Mouse (Mus musculus): ENCODE measurements at regions not wholly inside any gene's neighbourhood (a gene's known extent, or its start where the extent isn't known, plus 50 kb on each side); places are given as distances from the start of the nearest gene placed in this dataset.
"Not testable (repeated sequence)": the region's sequence is repeated elsewhere in the genome, so short reads cannot be mapped to it uniquely, and the experiment has no call there.

DNA sequence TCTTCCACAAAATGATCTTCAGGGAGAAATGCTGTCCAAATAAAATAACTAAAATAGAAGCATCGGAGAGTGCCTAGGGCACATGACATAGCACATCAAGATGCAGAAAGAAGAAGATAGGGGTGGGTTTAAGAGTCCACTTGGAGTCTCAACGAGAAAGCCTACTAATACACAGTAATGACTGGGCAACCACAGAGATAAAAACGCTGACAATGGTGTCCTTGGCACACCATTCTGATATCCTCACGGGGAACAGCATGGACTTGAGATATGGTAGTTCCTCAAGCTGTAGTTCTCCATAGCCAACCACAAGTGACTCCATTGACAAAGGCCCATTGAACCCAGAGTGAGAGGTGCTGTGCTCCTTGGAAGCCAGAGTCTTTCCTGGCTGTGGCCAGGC, 105.8 kb downstream of the Dad1 start:
- DNase-seq, result no peak

DNA sequence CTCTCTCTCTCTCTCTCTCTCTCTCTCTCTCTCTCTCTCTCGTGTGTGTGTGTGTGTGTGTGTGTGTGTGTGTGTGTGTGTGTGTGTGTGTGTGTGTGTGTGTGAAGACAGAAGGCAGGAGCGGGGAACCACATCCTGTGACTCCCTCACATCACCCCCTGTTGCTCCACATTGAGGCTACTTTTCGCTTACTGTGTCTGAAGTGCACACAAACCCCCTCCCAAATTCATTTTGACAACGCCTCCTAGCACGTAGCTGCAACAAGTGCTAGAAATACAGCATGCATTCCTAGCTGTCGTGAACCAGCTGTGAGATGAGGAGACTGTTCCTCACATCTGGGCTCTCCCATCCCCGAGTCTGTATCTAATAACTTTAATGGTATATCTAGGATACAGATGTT, 106.4 kb downstream of the Dad1 start:
- no peak for DNase-seq

GRCm38 (mm10) chr14:54145743-54146741, 107.9 kb downstream of the Dad1 start:
- peak; percentile 10 for DNase-seq

DNA sequence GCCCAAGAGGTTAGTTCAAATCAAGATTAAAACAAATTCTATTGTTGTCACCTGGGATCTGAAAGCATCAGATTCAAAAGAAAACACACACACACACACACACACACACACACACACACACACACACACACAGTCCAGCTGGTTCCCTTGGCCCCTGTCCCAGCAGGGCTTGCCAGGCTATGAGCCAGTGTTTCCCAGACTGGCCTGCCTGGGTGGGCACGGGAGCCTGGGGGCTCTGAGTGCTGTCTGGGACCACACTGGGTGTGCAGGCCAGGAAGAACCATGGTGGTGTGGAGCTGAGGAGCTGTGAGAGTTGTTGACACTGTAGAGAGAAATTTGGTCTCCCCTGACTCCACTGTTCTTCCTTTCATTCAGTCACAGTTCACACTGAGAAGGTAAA, 110.1 kb downstream of the Dad1 start:
- peak; percentile 16 for DNase-seq

- DNase-seq, result no peak
Measured at GRCm38 (mm10) chr14:54138288-54138687, 115.6 kb downstream of the Dad1 start.

GRCm38 (mm10) chr14:54136538-54136937, 117.4 kb downstream of the Dad1 start:
- DNase-seq, result no peak

DNA sequence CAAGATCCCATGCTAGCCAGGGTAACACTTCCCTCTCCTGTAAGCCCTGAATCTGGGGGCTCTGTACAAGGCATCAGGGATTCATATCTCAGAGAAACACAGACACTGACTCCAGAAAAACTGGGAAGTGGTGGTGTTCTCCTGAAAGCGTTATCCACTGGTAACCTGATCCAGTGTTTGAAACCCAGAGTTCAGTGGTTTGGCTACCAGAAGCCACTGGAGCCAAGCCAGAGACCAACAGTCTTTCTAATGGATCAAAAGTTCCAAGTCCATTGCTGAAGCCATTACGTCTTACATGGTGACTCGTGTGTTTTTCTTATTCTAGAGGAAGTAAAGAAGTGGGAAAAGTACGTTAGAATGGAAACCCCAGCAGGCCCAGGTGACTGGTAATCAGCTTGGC, 125.6 kb downstream of the Dad1 start:
- no peak for DNase-seq

- DNase-seq, result no peak
Measured at GRCm38 (mm10) chr14:54125510-54125909, 128.4 kb downstream of the Dad1 start.

DNA sequence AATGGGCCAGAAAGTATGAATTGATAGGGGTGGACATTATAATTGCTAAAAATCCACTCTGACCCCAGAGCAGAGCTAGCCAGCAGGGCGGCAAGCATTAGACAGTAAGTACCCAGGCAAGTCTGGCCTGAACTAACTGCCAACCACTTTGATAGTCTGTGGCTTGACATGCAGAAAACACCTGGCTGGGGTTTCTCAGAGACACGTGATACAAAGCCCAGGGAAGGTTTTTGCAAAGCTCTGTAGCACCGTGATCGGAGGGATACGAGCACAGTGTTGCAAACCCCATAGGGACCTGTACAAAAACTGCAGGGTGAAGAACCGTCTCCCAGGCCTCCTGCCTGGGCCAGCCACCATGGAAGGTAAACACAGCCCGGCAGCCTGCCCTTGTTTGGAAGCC, 131.9 kb downstream of the Dad1 start:
- no peak for DNase-seq

DNA sequence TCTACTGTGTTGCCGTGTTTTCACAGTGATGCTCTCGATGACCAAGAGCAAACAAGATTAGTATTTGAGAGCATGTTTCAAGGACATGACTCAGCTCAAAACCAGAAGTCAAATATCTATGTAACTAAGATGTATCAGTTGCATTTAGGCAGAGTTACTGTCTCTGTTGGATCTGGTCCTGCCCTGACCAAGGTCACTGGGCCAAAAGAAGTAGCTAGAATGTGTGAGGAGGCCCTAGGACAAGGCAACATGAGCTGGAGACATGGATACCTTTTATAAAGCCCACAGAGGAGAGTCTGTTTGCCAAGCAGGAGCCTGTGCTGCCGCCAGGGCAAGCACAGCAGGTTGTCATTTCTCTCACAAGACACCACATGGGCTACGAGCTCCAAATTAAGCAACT, 132.6 kb downstream of the Dad1 start:
- DNase-seq, result no peak

GRCm38 (mm10) chr14:54120194-54120593, 133.7 kb downstream of the Dad1 start:
- no peak for DNase-seq

DNA sequence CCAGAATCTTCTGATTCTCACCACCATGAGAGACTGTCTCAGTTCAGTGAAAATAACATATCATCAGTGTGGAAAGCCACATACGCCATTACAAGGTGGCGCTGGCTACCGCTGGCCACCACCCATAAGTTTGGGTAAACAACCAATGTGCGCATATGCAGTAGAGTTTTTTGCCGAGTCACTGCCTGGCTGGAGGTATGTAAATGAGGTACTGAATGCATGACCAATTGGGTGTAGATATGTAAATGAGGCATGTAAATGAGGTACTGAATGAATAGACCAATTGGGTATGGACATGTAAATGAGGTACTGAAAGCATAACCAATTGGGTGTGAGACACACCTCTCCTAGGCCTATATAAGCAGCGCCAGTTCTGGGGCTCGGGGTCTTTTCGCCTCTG, 136.3 kb downstream of the Dad1 start:
- not testable (repeated sequence) for DNase-seq

GRCm38 (mm10) chr14:54113216-54113615, 140.7 kb downstream of the Dad1 start:
- DNase-seq, result no peak

DNA sequence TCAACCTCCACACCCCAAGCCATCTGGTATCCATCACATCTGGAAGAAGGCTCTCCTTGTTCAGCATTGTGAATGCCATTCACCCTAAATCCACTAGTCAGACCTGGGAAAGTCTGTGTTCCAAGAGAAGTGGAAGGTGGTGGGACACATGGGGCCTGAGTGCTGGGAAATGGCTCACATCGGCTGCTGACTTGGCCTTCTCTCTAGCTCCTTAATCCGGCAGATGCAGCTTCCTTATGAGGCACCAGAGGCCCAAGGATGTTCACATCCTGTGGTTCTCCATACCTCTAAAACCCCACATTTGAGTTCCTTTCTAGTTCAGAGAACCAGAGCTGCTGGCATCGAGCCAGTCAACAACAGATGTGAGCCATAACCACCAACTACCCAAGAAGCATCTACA, 142.9 kb downstream of the Dad1 start:
- DNase-seq, result peak; percentile 33

GRCm38 (mm10) chr14:54109129-54109528, 144.8 kb downstream of the Dad1 start:
- no peak for DNase-seq

- DNase-seq, result peak; percentile 89
Measured at GRCm38 (mm10) chr14:54108311-54109074, 145.4 kb downstream of the Dad1 start.

DNA sequence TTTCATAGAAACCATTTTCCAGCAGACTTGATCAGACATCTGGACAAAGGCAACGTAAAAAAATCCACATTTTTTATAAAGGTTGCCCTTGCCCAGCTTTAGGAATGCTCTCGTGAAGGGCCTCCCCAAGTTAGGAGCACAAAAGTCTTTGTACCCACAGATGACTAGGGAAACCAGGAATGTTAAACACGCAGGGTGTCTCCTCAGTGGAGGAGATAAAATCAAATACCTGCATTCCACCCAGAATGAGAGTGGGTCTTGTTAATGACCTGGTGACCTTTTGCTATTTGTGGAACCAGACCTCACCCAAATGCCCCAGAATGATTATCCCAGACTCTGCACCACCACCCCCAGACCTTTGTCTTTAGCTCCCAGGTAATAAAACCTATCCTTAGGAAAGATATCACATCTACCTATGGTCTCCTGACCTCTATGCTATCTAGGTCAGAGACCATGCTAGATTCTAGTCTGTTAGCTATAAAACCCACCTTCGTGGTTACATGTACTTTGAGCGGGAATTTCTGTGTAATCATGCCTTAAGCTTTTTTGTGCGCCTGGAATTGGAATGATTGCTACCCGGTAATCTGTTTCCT, 146.6 kb downstream of the Dad1 start:
- no peak for DNase-seq

DNA sequence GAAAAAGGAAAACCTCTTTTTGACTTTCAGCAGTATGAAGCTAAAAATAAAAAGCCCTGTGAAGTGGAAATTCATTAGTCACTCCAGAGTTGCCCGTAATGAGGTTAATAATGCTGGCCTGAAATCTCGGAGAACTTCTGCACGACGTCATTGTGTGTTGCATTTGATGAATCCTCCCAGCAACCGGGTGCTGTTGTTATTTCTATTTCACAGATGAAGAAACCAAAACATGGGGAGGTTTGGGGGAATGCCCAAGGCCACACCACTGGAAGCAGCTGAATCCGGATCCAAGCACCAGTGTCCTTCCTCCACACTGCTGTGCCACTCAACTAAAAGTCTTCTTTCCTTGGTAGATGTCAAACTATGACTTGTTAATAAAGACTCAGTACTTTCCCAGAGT, 149.7 kb downstream of the Dad1 start:
- DNase-seq, result peak; percentile 25

- DNase-seq, result no peak
Measured at GRCm38 (mm10) chr14:54103541-54103940, 150.4 kb downstream of the Dad1 start.

- no peak for DNase-seq
Measured at GRCm38 (mm10) chr14:54103115-54103514, 150.8 kb downstream of the Dad1 start.

DNA sequence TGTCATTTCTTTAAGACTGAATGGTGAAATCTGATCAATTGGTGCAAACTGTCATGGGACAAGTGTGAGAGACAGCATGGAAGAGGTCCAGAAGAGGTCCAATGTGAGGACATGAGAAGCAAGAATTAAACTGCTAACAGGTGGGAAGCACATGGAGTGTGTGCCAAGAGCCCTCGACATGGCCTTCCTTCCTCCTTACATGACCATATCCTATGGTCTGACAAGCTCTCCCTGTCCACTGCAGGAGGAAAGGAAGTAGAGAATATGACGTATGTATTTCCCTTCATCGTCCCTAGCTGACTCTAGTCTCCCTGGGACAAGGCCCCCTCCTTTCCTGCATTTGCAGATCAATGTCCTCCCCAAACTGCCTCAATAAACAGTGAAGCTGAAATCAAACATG, 152.1 kb downstream of the Dad1 start:
- DNase-seq, result no peak

DNA sequence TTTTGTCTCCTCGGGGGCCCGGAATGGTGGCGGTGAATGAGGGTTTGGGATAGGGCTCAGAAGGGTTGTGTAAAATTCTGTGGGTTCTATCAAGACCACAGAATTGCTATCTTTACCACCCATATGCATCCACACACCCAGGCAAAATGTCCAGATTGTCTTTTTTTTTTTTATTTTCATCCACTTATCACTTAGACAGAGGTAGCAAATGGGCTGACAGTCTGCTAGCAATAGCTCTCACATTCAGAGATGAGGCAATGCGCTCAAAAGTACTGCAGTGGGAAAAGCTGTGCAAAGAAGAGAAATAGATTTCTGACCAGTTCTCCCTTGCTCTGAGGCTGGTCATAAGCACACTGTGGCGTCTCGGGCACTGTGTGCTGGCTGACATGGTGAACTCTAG, 154.5 kb downstream of the Dad1 start:
- no peak for DNase-seq

- DNase-seq, result peak; percentile 31
Measured at GRCm38 (mm10) chr14:54098122-54098775, 155.7 kb downstream of the Dad1 start.

All from lung, postnatal 10 days (tissue).